Mouse (Mus musculus): Measurements from ENCODE around the gene Olfr73. TPM values are rescaled to one million over a fixed set of nuclear protein-coding genes. Genes with fewer than 3 reads are reported as not detected.
"Not testable (repeated sequence)": the region's sequence is repeated elsewhere in the genome, so short reads cannot be mapped to it uniquely, and the experiment has no call there.

Olfr73 gene
- not detected in 2 replicates for polyA plus RNA-seq (2012)

GRCm38 (mm10) chr2:88037599-88037998, at the start of gene Olfr73:
Olfr73 (minus strand) TSS chr2:88037699.
- TF ChIP-seq TAL1 (IDR thresholded peaks at IDR 0.05; ENCODE audit: low read length), result no peak
- no peak for TF ChIP-seq GATA1 (IDR thresholded peaks at IDR 0.05; ENCODE audit: low read length)

GRCm38 (mm10) chr2:88071730-88072129, 34.2 kb upstream of the Olfr73 start, which contains the start of gene Olfr1163:
Olfr1163 (minus strand) TSS chr2:88071830.
- no peaks in the 10 kb centered on the region for H3K36me3 ChIP-seq (ENCODE audit: control insufficient read depth)
- no peak within 1 kb of the TSS for H3K4me3 ChIP-seq (replicated peaks)
- H3K27me3 ChIP-seq (ENCODE audit: control insufficient read depth), result no peaks in the 10 kb centered on the region
- no peaks in the 10 kb centered on the region; the same call in 1 of the 2 replicates for H3K9me3 ChIP-seq (ENCODE audit: control insufficient read depth, low read length)
- H3K4me1 ChIP-seq (ENCODE audit: control insufficient read depth), result no peaks in the 10 kb centered on the region
- no peak for TF ChIP-seq TAL1 (IDR thresholded peaks at IDR 0.05; ENCODE audit: low read length)

More at GRCm38 (mm10) chr2:88037599-88037998, at the start of gene Olfr73:
- Histone ChIP-seq H3K36me3 (ENCODE audit: control insufficient read depth) (no peaks in the 10 kb centered on the region), H3K9me3 (ENCODE audit: control insufficient read depth, low read length) (no peaks in the 10 kb centered on the region), H3K4me1 (ENCODE audit: control insufficient read depth) (no peaks in the 10 kb centered on the region), H3K4me3 (replicated peaks) (no peak within 1 kb of the TSS), H3K27me3 (ENCODE audit: control insufficient read depth) (no peaks in the 10 kb centered on the region)

GRCm38 (mm10) chr2:88063587-88063986, 26.1 kb upstream of the Olfr73 start:
- no peaks in the 10 kb centered on the region for H3K27me3 ChIP-seq (ENCODE audit: control insufficient read depth)
- peaks cover 3% of the 10 kb centered on the region; the same call in 1 of the 2 replicates for H3K9me3 ChIP-seq (ENCODE audit: control insufficient read depth, low read length)
- TF ChIP-seq TAL1 (IDR thresholded peaks at IDR 0.05; ENCODE audit: low read length) (no peak), GATA1 (IDR thresholded peaks at IDR 0.05; ENCODE audit: low read length) (no peak)
- H3K36me3 ChIP-seq (ENCODE audit: control insufficient read depth), result no peaks in the 10 kb centered on the region
- H3K4me3 ChIP-seq (replicated peaks), result no peak overlapping the region
- no peaks in the 10 kb centered on the region for H3K4me1 ChIP-seq (ENCODE audit: control insufficient read depth)

GRCm38 (mm10) chr2:88051029-88051428, 13.5 kb upstream of the Olfr73 start, which contains the start of gene Olfr1162:
Olfr1162 (minus strand) TSS chr2:88051129.
- no peak within 1 kb of the TSS for H3K4me3 ChIP-seq (replicated peaks)
- H3K36me3 ChIP-seq (ENCODE audit: control insufficient read depth), result no peaks in the 10 kb centered on the region
- TF ChIP-seq TAL1 (IDR thresholded peaks at IDR 0.05; ENCODE audit: low read length) (no peak), GATA1 (IDR thresholded peaks at IDR 0.05; ENCODE audit: low read length) (no peak)
- H3K9me3 ChIP-seq (ENCODE audit: control insufficient read depth, low read length), result peaks cover 2% of the 10 kb centered on the region; the same call in 1 of the 2 replicates
- H3K27me3 ChIP-seq (ENCODE audit: control insufficient read depth), result no peaks in the 10 kb centered on the region
- H3K4me1 ChIP-seq (ENCODE audit: control insufficient read depth), result no peaks in the 10 kb centered on the region

GRCm38 (mm10) chr2:88022474-88022873, 15.0 kb downstream of the Olfr73 start, which contains the start of gene Olfr1161:
Olfr1161 (plus strand) TSS chr2:88022774.
- H3K4me1 ChIP-seq (ENCODE audit: control insufficient read depth); H3K36me3 ChIP-seq (ENCODE audit: control insufficient read depth); H3K9me3 ChIP-seq (ENCODE audit: control insufficient read depth, low read length); H3K4me3 ChIP-seq (replicated peaks); H3K27me3 ChIP-seq (ENCODE audit: control insufficient read depth): not testable (repeated sequence)

- TF ChIP-seq GATA1 (IDR thresholded peaks at IDR 0.05; ENCODE audit: low read length), result no peak
- TF ChIP-seq TAL1 (IDR thresholded peaks at IDR 0.05; ENCODE audit: low read length), result no peak
- Histone ChIP-seq H3K27me3 (ENCODE audit: control insufficient read depth) (no peaks in the 10 kb centered on the region), H3K9me3 (ENCODE audit: control insufficient read depth, low read length) (no peaks in the 10 kb centered on the region), H3K4me1 (ENCODE audit: control insufficient read depth) (no peaks in the 10 kb centered on the region), H3K36me3 (ENCODE audit: control insufficient read depth) (no peaks in the 10 kb centered on the region), H3K4me3 (replicated peaks) (no peak within 1 kb of the TSS)
Measured at GRCm38 (mm10) chr2:88007515-88008318, 29.8 kb downstream of the Olfr73 start, which contains the start of gene Olfr1160. Olfr1160 (minus strand) TSS chr2:88008268.

- Histone ChIP-seq H3K4me1 (ENCODE audit: control insufficient read depth) (no peaks in the 10 kb centered on the region), H3K27me3 (ENCODE audit: control insufficient read depth) (no peaks in the 10 kb centered on the region), H3K36me3 (ENCODE audit: control insufficient read depth) (no peaks in the 10 kb centered on the region), H3K4me3 (replicated peaks) (no peak within 1 kb of the TSS), H3K9me3 (ENCODE audit: control insufficient read depth, low read length) (no peaks in the 10 kb centered on the region; the same call in 1 of the 2 replicates)
- TF ChIP-seq GATA1 (IDR thresholded peaks at IDR 0.05; ENCODE audit: low read length) (no peak), TAL1 (IDR thresholded peaks at IDR 0.05; ENCODE audit: low read length) (no peak)
Measured at GRCm38 (mm10) chr2:87989813-87990212, 47.7 kb downstream of the Olfr73 start, which contains the start of gene Olfr1158. Olfr1158 (plus strand) TSS chr2:87990113.

Other genes with a start within 250 kb of the Olfr73 start
- gene Olfr1143, start 237.1 kb downstream of the Olfr73 start, polyA plus RNA-seq (2012), result not detected in 2 replicates
- not detected in 2 replicates for gene Olfr1145, start 227.9 kb downstream of the Olfr73 start, polyA plus RNA-seq (2012)
- gene Olfr1148, start 207.2 kb downstream of the Olfr73 start, polyA plus RNA-seq (2012), result not detected in 2 replicates
- not detected in 2 replicates for gene Olfr1150-ps1, start 193.7 kb downstream of the Olfr73 start, polyA plus RNA-seq (2012)
- 0.02 TPM in 1 of 2 replicates, not detected in the other for gene Olfr1151, start 181.8 kb downstream of the Olfr73 start, polyA plus RNA-seq (2012)
- not detected in 2 replicates for gene Olfr1152, start 171.2 kb downstream of the Olfr73 start, polyA plus RNA-seq (2012)
- gene Olfr1153, start 142.7 kb downstream of the Olfr73 start, polyA plus RNA-seq (2012), result not detected in 2 replicates
- gene Olfr1154, start 132.5 kb downstream of the Olfr73 start, polyA plus RNA-seq (2012), result 0.06 TPM in 1 of 2 replicates, not detected in the other
- not detected in 2 replicates for gene Olfr1155, start 92.6 kb downstream of the Olfr73 start, polyA plus RNA-seq (2012)
- not detected in 2 replicates for gene Olfr1156, start 84.6 kb downstream of the Olfr73 start, polyA plus RNA-seq (2012)
- gene Olfr1157, start 69.4 kb downstream of the Olfr73 start, polyA plus RNA-seq (2012), result not detected in 2 replicates
- gene Olfr74, start 63.0 kb downstream of the Olfr73 start, polyA plus RNA-seq (2012), result not detected in 2 replicates
- not detected in 2 replicates for gene Olfr1158, start 47.6 kb downstream of the Olfr73 start, polyA plus RNA-seq (2012)
- gene Olfr1160, start 29.4 kb downstream of the Olfr73 start, polyA plus RNA-seq (2012), result not detected in 2 replicates
- not detected in 2 replicates for gene Olfr1161, start 14.9 kb downstream of the Olfr73 start, polyA plus RNA-seq (2012)
- not detected in 2 replicates for gene Olfr1162, start 13.4 kb upstream of the Olfr73 start, polyA plus RNA-seq (2012)
- gene Olfr1163, start 34.1 kb upstream of the Olfr73 start, polyA plus RNA-seq (2012), result not detected in 2 replicates
- gene Olfr1164, start 56.3 kb upstream of the Olfr73 start, polyA plus RNA-seq (2012), result not detected in 2 replicates
- not detected in 2 replicates for gene Olfr1166, start 90.6 kb upstream of the Olfr73 start, polyA plus RNA-seq (2012)
- gene Olfr1167, start 117.5 kb upstream of the Olfr73 start, polyA plus RNA-seq (2012), result not detected in 2 replicates
- gene Olfr1168, start 144.2 kb upstream of the Olfr73 start, polyA plus RNA-seq (2012), result not detected in 2 replicates
- not detected in 2 replicates for gene Olfr1170, start 190.6 kb upstream of the Olfr73 start, polyA plus RNA-seq (2012)
- not detected in 2 replicates for gene Olfr1173, start 242.2 kb upstream of the Olfr73 start, polyA plus RNA-seq (2012)

Measured in erythroblast, embryonic 14.5 days (primary cell).